Mouse (Mus musculus): ENCODE data around the gene Ak6. TPM values are rescaled to one million over a fixed set of nuclear protein-coding genes. Genes with fewer than 3 reads are reported as not detected.

The Ak6 gene
- polyA plus RNA-seq, 1 experiment from 2014 or later = 299 TPM

DNA sequence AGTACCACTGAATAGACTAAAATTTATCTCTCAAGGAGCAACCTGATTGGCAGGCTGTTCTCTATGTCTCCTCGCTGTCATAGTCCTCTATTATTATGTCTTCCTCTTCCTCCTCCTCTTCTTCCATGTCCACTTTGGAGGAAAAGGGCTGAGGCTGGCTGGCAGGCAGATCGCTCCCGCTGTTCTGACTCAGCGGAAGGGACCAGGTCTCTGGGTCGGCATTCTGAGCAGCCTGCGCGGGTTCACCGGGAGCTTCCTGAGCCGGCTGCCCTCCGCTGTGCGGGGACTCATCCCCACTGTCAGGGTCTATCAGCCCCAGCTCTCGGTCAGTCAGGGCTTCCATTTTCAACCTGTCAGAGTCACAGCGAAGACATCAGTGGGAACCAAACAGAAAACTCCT, 33.2 kb upstream of the Ak6 start:
- no peaks in the 10 kb centered on the region for H3K9me3 ChIP-seq
- peaks cover 3% of the 10 kb centered on the region for H3K4me1 ChIP-seq
- H3K9ac ChIP-seq = no peak overlapping the region
- no peak for ATAC-seq (replicated peaks)
- H3K27ac ChIP-seq = no peak overlapping the region
- H3K27me3 ChIP-seq (replicated peaks) = peaks cover 6% of the 10 kb centered on the region
- WGBS = 88% methylated on average over 13 of the region's 13 CpGs
- no peak overlapping the region for H3K4me2 ChIP-seq
- H3K36me3 ChIP-seq (replicated peaks) = peaks cover 22% of the 10 kb centered on the region
- H3K4me3 ChIP-seq = no peak overlapping the region

GRCm38 (mm10) chr13:100622241-100622640, 28.5 kb upstream of the Ak6 start:
- WGBS = 88% methylated on average over 4 of the region's 4 CpGs
- no peak overlapping the region for H3K27ac ChIP-seq
- H3K4me2 ChIP-seq = no peak overlapping the region
- H3K9me3 ChIP-seq = no peaks in the 10 kb centered on the region
- H3K36me3 ChIP-seq (replicated peaks) = peaks cover 43% of the 10 kb centered on the region
- H3K27me3 ChIP-seq (replicated peaks) = peaks cover 6% of the 10 kb centered on the region
- H3K4me1 ChIP-seq = no peaks in the 10 kb centered on the region
- H3K4me3 ChIP-seq = no peak overlapping the region
- H3K9ac ChIP-seq = no peak overlapping the region
- ATAC-seq (replicated peaks) = no peak

- H3K4me3 ChIP-seq = no peak overlapping the region
- no peaks in the 10 kb centered on the region for H3K27me3 ChIP-seq (replicated peaks)
- H3K4me1 ChIP-seq = no peaks in the 10 kb centered on the region
- H3K27ac ChIP-seq = no peak overlapping the region
- no peak overlapping the region for H3K9ac ChIP-seq
- no peak overlapping the region for H3K4me2 ChIP-seq
- ATAC-seq (replicated peaks) = no peak
- WGBS = 97% methylated on average over 3 of the region's 3 CpGs
- H3K9me3 ChIP-seq = no peaks in the 10 kb centered on the region
- H3K36me3 ChIP-seq (replicated peaks) = peaks cover 50% of the 10 kb centered on the region
Measured at GRCm38 (mm10) chr13:100634106-100634691, 16.6 kb upstream of the Ak6 start.

DNA sequence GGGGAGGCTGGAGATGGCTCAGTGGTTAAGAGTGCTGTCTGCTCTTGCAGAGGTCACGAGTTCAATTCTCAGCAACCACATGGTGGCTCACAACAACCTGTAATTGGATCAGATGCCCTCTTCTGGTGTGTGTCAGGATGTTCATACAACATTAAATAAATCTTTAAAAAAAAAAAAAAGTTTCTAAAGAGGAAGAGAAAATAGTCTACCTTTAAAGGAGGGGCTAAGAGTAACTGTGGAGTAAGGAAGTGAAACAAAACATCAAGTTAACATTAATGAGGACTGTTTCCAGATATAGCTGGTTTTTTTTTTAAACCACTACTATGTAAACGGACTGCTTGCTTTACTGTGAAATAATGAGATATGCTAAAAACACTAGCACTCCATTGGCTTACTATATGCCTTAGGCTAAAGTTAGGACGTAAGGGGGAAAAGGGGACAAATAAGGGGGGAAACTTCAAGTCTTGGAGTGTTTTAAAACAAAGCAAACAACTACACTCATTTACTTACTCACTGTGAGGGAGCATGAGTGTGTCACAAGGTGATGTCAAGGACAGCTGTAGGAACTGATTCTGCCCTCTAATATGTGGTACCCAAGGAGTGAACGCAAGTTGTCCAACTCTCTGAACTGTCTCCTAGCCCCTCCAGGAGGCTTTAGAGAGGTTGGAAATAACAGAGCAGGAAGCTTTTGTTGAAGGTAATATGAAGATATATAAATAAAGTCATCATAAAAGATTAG, 8.1 kb upstream of the Ak6 start:
- Histone ChIP-seq H3K4me3 (no peak overlapping the region), H3K4me1 (no peaks in the 10 kb centered on the region), H3K9me3 (no peaks in the 10 kb centered on the region), H3K27ac (no peak overlapping the region), H3K9ac (no peak overlapping the region), H3K36me3 (replicated peaks) (peaks cover 49% of the 10 kb centered on the region), H3K4me2 (no peak overlapping the region), H3K27me3 (replicated peaks) (no peaks in the 10 kb centered on the region)
- ATAC-seq (replicated peaks) = no peak
- WGBS = 95% methylated on average over 4 of the region's 4 CpGs

DNA sequence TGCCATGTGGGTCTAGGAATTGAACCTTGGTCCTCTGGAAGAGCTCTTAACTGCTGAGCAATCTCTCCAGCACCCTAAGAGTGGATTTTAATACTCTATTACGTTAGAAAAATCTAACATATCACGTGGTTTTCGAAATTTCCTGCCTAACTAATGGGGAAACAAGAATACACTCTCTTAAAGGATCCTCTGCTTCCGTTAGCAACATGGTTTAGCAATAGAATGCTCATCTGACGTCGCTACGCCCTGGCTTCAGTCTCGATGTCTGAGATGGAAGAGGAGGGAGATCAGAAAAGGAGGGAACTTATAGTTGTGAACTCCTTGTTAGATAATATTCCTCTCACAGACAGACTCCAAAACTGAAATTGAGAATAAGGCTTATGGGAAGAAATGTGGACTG, 2.6 kb upstream of the Ak6 start:
- 95% methylated on average over 8 of the region's 8 CpGs for WGBS
- H3K4me3 ChIP-seq = no peak overlapping the region
- H3K4me1 ChIP-seq = peaks cover 10% of the 10 kb centered on the region
- no peak overlapping the region for H3K9ac ChIP-seq
- no peak overlapping the region for H3K4me2 ChIP-seq
- H3K36me3 ChIP-seq (replicated peaks) = peaks cover 25% of the 10 kb centered on the region; the same call in 1 of the 2 replicates
- H3K27ac ChIP-seq = no peak overlapping the region
- H3K27me3 ChIP-seq (replicated peaks) = no peaks in the 10 kb centered on the region
- ATAC-seq (replicated peaks) = no peak
- no peaks in the 10 kb centered on the region for H3K9me3 ChIP-seq

- ATAC-seq (replicated peaks) = no peak
- 0 out of 2 replicates have a peak, but pooled peaks cover 2% of the 10 kb centered on the region for H3K36me3 ChIP-seq (replicated peaks)
- peaks cover 15% of the 10 kb centered on the region for H3K4me1 ChIP-seq
- H3K9ac ChIP-seq = peak within 1 kb of the TSS; percentile 81
- H3K4me2 ChIP-seq = peak within 1 kb of the TSS; percentile 73
- peak within 1 kb of the TSS; percentile 60 for H3K4me3 ChIP-seq
- WGBS = 0% methylated on average over 59 of the region's 63 CpGs
- H3K9me3 ChIP-seq = no peaks in the 10 kb centered on the region
- peak within 1 kb of the TSS; percentile 98 for H3K27ac ChIP-seq
- H3K27me3 ChIP-seq (replicated peaks) = no peaks in the 10 kb centered on the region
Measured at GRCm38 (mm10) chr13:100651439-100652186, 834 bp downstream of the Ak6 start, which contains the start of gene Taf9. Gene Taf9 (plus strand): TSS chr13:100651579.

DNA sequence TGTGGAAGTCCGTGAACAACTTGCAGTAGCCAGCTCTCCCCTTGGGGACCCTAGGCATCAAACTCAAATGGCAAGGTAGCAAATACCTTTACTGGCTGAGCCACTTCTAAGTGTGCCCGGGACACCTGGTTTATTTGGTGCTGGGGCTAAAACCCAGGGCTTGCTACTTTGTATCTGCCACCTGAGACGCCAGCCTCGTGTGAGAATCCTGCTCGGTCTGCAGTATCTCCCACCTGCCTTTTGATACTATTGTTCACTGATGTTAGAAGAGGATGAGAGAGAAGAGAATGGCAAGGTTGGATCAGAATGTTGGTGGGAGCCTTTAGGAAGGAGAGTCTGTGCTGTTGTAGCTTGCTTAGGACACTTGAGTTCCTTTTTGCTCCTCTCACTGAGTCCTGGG, 7.3 kb downstream of the Ak6 start:
- Histone ChIP-seq H3K9me3 (no peaks in the 10 kb centered on the region), H3K4me1 (peaks cover 6% of the 10 kb centered on the region; the same call in 1 of the 2 replicates), H3K36me3 (replicated peaks) (no peaks in the 10 kb centered on the region), H3K27ac (no peak overlapping the region), H3K4me3 (no peak overlapping the region), H3K27me3 (replicated peaks) (no peaks in the 10 kb centered on the region), H3K9ac (no peak overlapping the region), H3K4me2 (no peak overlapping the region)
- ATAC-seq (replicated peaks) = no peak
- WGBS = 90% methylated on average over 5 of the region's 5 CpGs

- 54% methylated on average over 4 of the region's 4 CpGs for WGBS
- Histone ChIP-seq H3K4me1 (no peaks in the 10 kb centered on the region), H3K9ac (no peak overlapping the region), H3K27me3 (replicated peaks) (no peaks in the 10 kb centered on the region), H3K27ac (no peak overlapping the region), H3K4me2 (no peak overlapping the region), H3K9me3 (no peaks in the 10 kb centered on the region), H3K36me3 (replicated peaks) (0 out of 2 replicates have a peak, but pooled peaks cover 2% of the 10 kb centered on the region), H3K4me3 (no peak overlapping the region)
- peak; percentile 65 for ATAC-seq (replicated peaks)
Measured at GRCm38 (mm10) chr13:100659864-100660456, 9.2 kb downstream of the Ak6 start.

- H3K4me1 ChIP-seq = peaks cover 3% of the 10 kb centered on the region; the same call in 1 of the 2 replicates
- peak within 1 kb of the TSS; percentile 47 for H3K4me3 ChIP-seq
Measured at GRCm38 (mm10) chr13:100669291-100670022, 18.7 kb downstream of the Ak6 start, which contains the start of gene Ccdc125. Gene Ccdc125 (plus strand): TSS chr13:100669717.

GRCm38 (mm10) chr13:100670181-100670741, 19.5 kb downstream of the Ak6 start:
- peaks cover 4% of the 10 kb centered on the region for H3K36me3 ChIP-seq (replicated peaks)
- no peak overlapping the region for H3K9ac ChIP-seq
- WGBS = 66% methylated on average over 9 of the region's 9 CpGs
- no peak for ATAC-seq (replicated peaks)
- no peaks in the 10 kb centered on the region for H3K9me3 ChIP-seq
- no peaks in the 10 kb centered on the region for H3K27me3 ChIP-seq (replicated peaks)
- no peak overlapping the region for H3K27ac ChIP-seq
- H3K4me3 ChIP-seq = peak overlapping the region; percentile 47
- H3K4me2 ChIP-seq = peak overlapping the region; percentile 93
- peaks cover 3% of the 10 kb centered on the region; the same call in 1 of the 2 replicates for H3K4me1 ChIP-seq

More at GRCm38 (mm10) chr13:100669291-100670022, 18.7 kb downstream of the Ak6 start, which contains the start of gene Ccdc125:
- peak within 1 kb of the TSS; percentile 93 for H3K4me2 ChIP-seq
- ATAC-seq (replicated peaks) = peak; percentile 71
- no peak within 1 kb of the TSS for H3K27ac ChIP-seq
- no peaks in the 10 kb centered on the region for H3K27me3 ChIP-seq (replicated peaks)
- 1% methylated on average over 44 of the region's 44 CpGs for WGBS
- peaks cover 4% of the 10 kb centered on the region for H3K36me3 ChIP-seq (replicated peaks)
- peak within 1 kb of the TSS; percentile 48 for H3K9ac ChIP-seq
- H3K9me3 ChIP-seq = no peaks in the 10 kb centered on the region

GRCm38 (mm10) chr13:100675936-100676635, 25.3 kb downstream of the Ak6 start:
- Histone ChIP-seq H3K9ac (no peak overlapping the region), H3K27me3 (replicated peaks) (no peaks in the 10 kb centered on the region), H3K4me3 (no peak overlapping the region), H3K36me3 (replicated peaks) (no peaks in the 10 kb centered on the region), H3K27ac (no peak overlapping the region), H3K4me1 (no peaks in the 10 kb centered on the region), H3K9me3 (no peaks in the 10 kb centered on the region), H3K4me2 (no peak overlapping the region)
- 92% methylated on average over 15 of the region's 15 CpGs for WGBS
- no peak for ATAC-seq (replicated peaks)
